Mouse (Mus musculus) neural tube, embryonic 11.5 days (tissue): Measurements from ENCODE around the gene Inhba. TPM values are rescaled to one million over a fixed set of nuclear protein-coding genes. Genes with fewer than 3 reads are reported as not detected.

Experiments used
- ATAC-seq: fragments of 200-750 bp; cut with Nextera tagmentation; 2 replicates; pipeline ENCODE4 v1.8.0; 2017; ENCODE audit warnings: moderate number of reproducible peaks, mild to moderate bottlenecking, moderate TSS enrichment, moderate library complexity; ENCODE audit not compliant: insufficient read depth, low FRiP score, low TSS enrichment
- DNase-seq: peaks from one replicate; pipeline ENCODE4 v3.0.0-alpha.2; 2015; ENCODE audit warnings: low spot score
- H3K27ac ChIP-seq: fragments of 300-500 bp; sonication (generic); 2 replicates; pipeline ENCODE4 v1.5.1; 2014; ENCODE audit warnings: low read depth, mild to moderate bottlenecking, low read length
- H3K27me3 ChIP-seq: fragments of 300-500 bp; sonication (generic); 2 replicates; pipeline ENCODE4 v1.6.1; 2014; ENCODE audit warnings: mild to moderate bottlenecking, low read length, mixed read lengths; ENCODE audit not compliant: control insufficient read depth, insufficient read depth
- H3K36me3 ChIP-seq: fragments of 300-500 bp; sonication (generic); 2 replicates; pipeline ENCODE4 v1.6.1; 2014; ENCODE audit warnings: mild to moderate bottlenecking, low read length, moderate library complexity, mixed read lengths; ENCODE audit not compliant: control insufficient read depth, insufficient read depth
- H3K4me1 ChIP-seq: fragments of 300-500 bp; sonication (generic); 2 replicates; pipeline ENCODE4 v1.6.1; 2014; ENCODE audit warnings: low read length, mixed read lengths; ENCODE audit not compliant: control insufficient read depth, insufficient read depth
- H3K4me2 ChIP-seq: fragments of 300-500 bp; sonication (generic); 2 replicates; pipeline ENCODE4 v1.6.1; 2014; ENCODE audit warnings: low read depth, mild to moderate bottlenecking, moderate library complexity
- H3K4me3 ChIP-seq: fragments of 300-500 bp; sonication (generic); 2 replicates; pipeline ENCODE4 v1.5.1; 2014; ENCODE audit warnings: low read depth, low read length
- H3K9ac ChIP-seq: fragments of 300-500 bp; sonication (generic); 2 replicates; pipeline ENCODE4 v1.6.1; 2014; ENCODE audit warnings: mild to moderate bottlenecking, low read length
- H3K9me3 ChIP-seq: fragments of 300-500 bp; sonication (generic); 2 replicates; pipeline ENCODE4 v1.6.1; 2016; ENCODE audit warnings: low read length; ENCODE audit not compliant: control insufficient read depth
- WGBS: fragments of 180-500 bp; shearing (Covaris S2); extraction: QIAGEN DNeasy Blood & Tissue Kit; methylation state at CpG from one replicate; pipeline ENCODE4 v1.1.7; 2014; 5-methylcytosine and 5-hydroxymethylcytosine counted together
- polyA plus RNA-seq: library from polyadenylated mRNA; unstranded; fragments of >200 nt; fragmentation: Nextera tagmentation; extraction: Ambion mirVana; gene quantifications from 2 replicates; pipeline ENCODE4 v1.2.1, GENCODE M21; 2014

Gene Inhba
- polyA plus RNA-seq, 1 experiment from 2014 or later = 0.72 TPM

DNA sequence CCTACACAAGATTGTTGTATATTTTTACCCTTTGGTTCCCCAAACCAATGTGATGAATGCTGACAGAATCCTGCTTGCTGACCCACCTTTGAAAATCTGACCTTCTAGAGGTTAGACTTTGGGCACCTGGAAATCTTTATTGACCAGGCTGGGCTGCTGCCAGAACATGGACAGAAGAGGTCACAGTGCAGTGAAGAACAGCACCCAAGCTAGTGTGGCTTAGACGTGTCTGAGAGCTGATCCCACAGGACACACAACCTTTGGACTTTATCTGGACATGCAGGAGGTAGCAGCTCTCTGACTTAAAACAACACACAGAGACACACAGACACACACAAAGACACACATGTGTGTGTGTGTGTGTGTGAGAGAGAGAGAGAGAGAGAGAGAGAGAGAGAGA lies 3.3 kb upstream of the Inhba start:
- no peaks in the 10 kb centered on the region for H3K9me3 ChIP-seq
- WGBS = 65% methylated on average over 1 of the region's 1 CpGs

GRCm38 (mm10) chr13:16009766-16010465 lies 1.7 kb upstream of the Inhba start:
- 90% methylated on average over 8 of the region's 8 CpGs for WGBS
- Histone ChIP-seq H3K4me3 (no peak overlapping the region), H3K27ac (no peak overlapping the region), H3K36me3 (no peaks in the 10 kb centered on the region), H3K9ac (no peak overlapping the region), H3K27me3 (no peaks in the 10 kb centered on the region), H3K4me1 (no peaks in the 10 kb centered on the region), H3K4me2 (no peak overlapping the region), H3K9me3 (no peaks in the 10 kb centered on the region)
- DNase-seq (no peak), ATAC-seq (no peak)

More for the DNA sequence above, 3.3 kb upstream of the Inhba start:
- H3K36me3 ChIP-seq = no peaks in the 10 kb centered on the region
- no peak overlapping the region for H3K9ac ChIP-seq
- DNase-seq (no peak), ATAC-seq (no peak)
- H3K27ac ChIP-seq = no peak overlapping the region
- no peaks in the 10 kb centered on the region for H3K4me1 ChIP-seq
- no peaks in the 10 kb centered on the region for H3K27me3 ChIP-seq
- no peak overlapping the region for H3K4me3 ChIP-seq
- no peak overlapping the region for H3K4me2 ChIP-seq

- Histone ChIP-seq H3K9me3 (no peaks in the 10 kb centered on the region), H3K4me2 (no peak overlapping the region), H3K36me3 (no peaks in the 10 kb centered on the region), H3K9ac (no peak overlapping the region), H3K27ac (no peak overlapping the region), H3K4me3 (no peak overlapping the region), H3K27me3 (no peaks in the 10 kb centered on the region), H3K4me1 (no peaks in the 10 kb centered on the region)
- ATAC-seq (no peak), DNase-seq (no peak)
- WGBS = 74% methylated on average over 4 of the region's 4 CpGs
These were observed 1.1 kb upstream of the Inhba start for GRCm38 (mm10) chr13:16010586-16010985.

DNA sequence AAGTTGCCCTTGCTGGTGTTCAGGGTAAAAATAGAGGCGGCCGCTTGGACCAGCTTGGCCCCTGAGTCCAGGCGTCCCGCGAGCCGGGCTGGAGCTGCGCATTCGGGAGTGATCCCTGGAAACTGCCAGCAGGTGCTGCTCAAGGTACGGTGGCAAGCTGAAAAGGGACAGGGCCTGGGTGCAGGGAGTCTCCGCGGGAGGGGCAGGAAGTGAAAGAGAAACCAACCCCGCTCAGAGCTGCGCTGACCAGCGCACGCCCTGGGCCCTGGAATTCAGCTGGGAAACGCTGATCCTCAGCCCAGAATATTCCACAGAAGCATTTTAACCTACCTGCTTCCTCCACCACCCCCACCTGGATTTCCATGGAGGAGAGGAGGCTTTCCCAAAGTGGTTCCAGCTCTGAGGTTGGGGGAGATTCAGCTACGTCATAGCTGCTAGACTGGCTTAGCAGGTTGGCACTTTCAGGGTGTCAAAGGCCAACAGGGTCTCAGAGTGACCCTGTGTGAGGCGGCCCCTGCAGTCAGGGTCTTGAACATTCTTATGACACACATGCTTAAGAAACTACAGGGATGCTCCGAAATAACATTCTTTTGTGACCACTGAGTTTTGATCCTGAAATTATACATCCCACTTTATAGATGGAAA lies 714 bp downstream of the Inhba start:
- WGBS = 8% methylated on average over 19 of the region's 19 CpGs
- Histone ChIP-seq H3K4me2 (peak overlapping the region; percentile 85), H3K27me3 (peaks cover 4% of the 10 kb centered on the region; the same call in 1 of the 2 replicates), H3K9ac (peak overlapping the region; percentile 51), H3K27ac (no peak overlapping the region), H3K9me3 (no peaks in the 10 kb centered on the region), H3K4me3 (peak overlapping the region; percentile 45), H3K36me3 (no peaks in the 10 kb centered on the region), H3K4me1 (peaks cover 4% of the 10 kb centered on the region)
- peak; percentile 75 for DNase-seq
- peak; percentile 85 for ATAC-seq

- Histone ChIP-seq H3K36me3 (no peaks in the 10 kb centered on the region), H3K9me3 (no peaks in the 10 kb centered on the region), H3K4me1 (peaks cover 8% of the 10 kb centered on the region), H3K27me3 (peaks cover 12% of the 10 kb centered on the region; the same call in 1 of the 2 replicates), H3K9ac (no peak overlapping the region), H3K4me2 (no peak overlapping the region), H3K27ac (no peak overlapping the region), H3K4me3 (no peak overlapping the region)
- 70% methylated on average over 3 of the region's 3 CpGs for WGBS
- DNase-seq (no peak), ATAC-seq (no peak)
These were observed 2.5 kb downstream of the Inhba start for GRCm38 (mm10) chr13:16014166-16014565.

DNA sequence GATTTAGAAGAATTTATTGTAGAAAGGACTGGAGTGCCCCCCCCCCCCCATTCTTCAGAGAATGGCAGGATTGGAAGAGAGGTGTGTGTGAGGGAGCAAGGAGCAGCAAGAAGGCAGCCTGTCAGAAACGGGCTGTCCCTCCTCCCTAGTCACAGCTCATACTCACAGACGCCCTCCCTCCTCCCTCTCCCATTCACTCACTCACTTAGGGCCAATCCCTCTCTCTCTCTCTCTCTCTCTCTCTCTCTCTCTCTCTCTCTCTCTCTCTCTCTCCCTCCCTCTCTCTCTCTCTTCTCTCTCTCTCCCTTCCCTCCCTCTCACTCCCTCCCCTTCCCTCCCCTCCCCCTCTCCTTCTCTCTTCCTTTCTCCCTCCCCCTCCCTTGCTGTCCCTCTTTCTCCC lies 4.9 kb downstream of the Inhba start:
- H3K4me2 ChIP-seq = no peak overlapping the region
- DNase-seq (no peak), ATAC-seq (no peak)
- H3K4me1 ChIP-seq = peaks cover 8% of the 10 kb centered on the region
- no peaks in the 10 kb centered on the region for H3K36me3 ChIP-seq
- H3K27me3 ChIP-seq = peaks cover 12% of the 10 kb centered on the region; the same call in 1 of the 2 replicates
- no peak overlapping the region for H3K4me3 ChIP-seq
- H3K9me3 ChIP-seq = no peaks in the 10 kb centered on the region
- no peak overlapping the region for H3K9ac ChIP-seq
- H3K27ac ChIP-seq = no peak overlapping the region
- WGBS = no CpG with 5 or more reads among the region's 2 CpGs

GRCm38 (mm10) chr13:16017338-16017737 lies 5.7 kb downstream of the Inhba start:
- ATAC-seq (no peak), DNase-seq (peak; percentile 27)
- Histone ChIP-seq H3K27ac (no peak overlapping the region), H3K9me3 (no peaks in the 10 kb centered on the region), H3K4me1 (peaks cover 8% of the 10 kb centered on the region), H3K36me3 (no peaks in the 10 kb centered on the region), H3K4me2 (peak overlapping the region; percentile 61), H3K9ac (no peak overlapping the region), H3K4me3 (peak overlapping the region; percentile 27), H3K27me3 (peaks cover 12% of the 10 kb centered on the region; the same call in 1 of the 2 replicates)
- WGBS = 0% methylated on average over 20 of the region's 20 CpGs

GRCm38 (mm10) chr13:16017777-16018176 lies 6.1 kb downstream of the Inhba start:
- DNase-seq (no peak), ATAC-seq (no peak)
- peak overlapping the region; percentile 27 for H3K4me3 ChIP-seq
- H3K27ac ChIP-seq = no peak overlapping the region
- no peaks in the 10 kb centered on the region for H3K36me3 ChIP-seq
- no peak overlapping the region for H3K9ac ChIP-seq
- H3K9me3 ChIP-seq = no peaks in the 10 kb centered on the region
- peak overlapping the region; percentile 61 for H3K4me2 ChIP-seq
- peaks cover 12% of the 10 kb centered on the region; the same call in 1 of the 2 replicates for H3K27me3 ChIP-seq
- WGBS = 4% methylated on average over 6 of the region's 9 CpGs
- peaks cover 8% of the 10 kb centered on the region for H3K4me1 ChIP-seq
